Mouse (Mus musculus) heart, postnatal 14 days (tissue): ENCODE data around the gene Zfp940. TPM values are rescaled to one million over a fixed set of nuclear protein-coding genes. Genes with fewer than 3 reads are reported as not detected.

Experiments used
- DNase-seq, 2 experiments: peaks; one replicate each; pipeline ENCODE4 v3.0.0; 2021 to 2022
- intact Hi-C: fragments of 180-260 bp; cut with DNase I; formaldehyde crosslinking; loops from one replicate; pipeline ENCODE4 v1.15.1; 2025
- total RNA-seq, 2 experiments: library from RNA; stranded (reverse); gene quantifications; 2 replicates each; pipeline ENCODE4 v1.2.3; 2021

Zfp940 gene
- total RNA-seq, 2 experiments from 2014 or later: 0.83 to 1.5 TPM

GRCm38 (mm10) chr7:29815061-29815784 lies 38.2 kb downstream of the Zfp940 start:
- DNase-seq: no peak
- intact Hi-C loops: loop anchor here (5.0 kb wide), 2 partner anchors 42 to 92 kb away; partner anchors contain the start of genes Zfp27, Zfp383 and Zfp420

- no peak for DNase-seq
- intact Hi-C loops: no loop called here
These were observed 39.1 kb downstream of the Zfp940 start for GRCm38 (mm10) chr7:29814381-29814780.

GRCm38 (mm10) chr7:29812244-29812643 lies 41.2 kb downstream of the Zfp940 start:
- intact Hi-C loops: no loop called here
- DNase-seq: no peak

- no peak for DNase-seq
- intact Hi-C loops: no loop called here
These were observed 46.4 kb downstream of the Zfp940 start for GRCm38 (mm10) chr7:29807046-29807445.

GRCm38 (mm10) chr7:29792906-29793305 lies 60.6 kb downstream of the Zfp940 start:
- intact Hi-C loops: no loop called here
- DNase-seq: no peak

- intact Hi-C loops: no loop called here
- no peak for DNase-seq
These were observed 67.6 kb downstream of the Zfp940 start for GRCm38 (mm10) chr7:29785888-29786287.

- intact Hi-C loops: no loop called here
- no peak for DNase-seq
These were observed 68.4 kb downstream of the Zfp940 start for GRCm38 (mm10) chr7:29785023-29785422.

- peak; percentile 85 for DNase-seq
- intact Hi-C loops: no loop called here
These were observed 69.5 kb downstream of the Zfp940 start, which contains the start of gene Zfp30 for GRCm38 (mm10) chr7:29783871-29784551. Zfp30 (plus strand) TSS chr7:29783998.

Other genes starting within 250 kb of the Zfp940 start
- gene Catsperg2, start 126.6 kb downstream of the Zfp940 start, total RNA-seq: not detected
- gene Zfp84, start 85.1 kb downstream of the Zfp940 start, total RNA-seq: 10 to 100 TPM; 12.7 to 14.4 TPM
- gene Zfp30, start 69.7 kb downstream of the Zfp940 start, total RNA-seq: 1 to 10 TPM; 6.1 to 6.8 TPM
- 10 to 100 TPM; 11.8 to 13.0 TPM for gene Zfp790, start 37.6 kb downstream of the Zfp940 start, total RNA-seq
- 1 to 10 TPM; 2.5 to 2.8 TPM for gene Zfp420, start 6.3 kb upstream of the Zfp940 start, total RNA-seq
- 10 to 100 TPM in 1 of 2 experiments, 1 to 10 TPM in 1; 9.7 to 10.4 TPM for gene Zfp27, start 52.9 kb upstream of the Zfp940 start, total RNA-seq
- 1 to 10 TPM; 7.3 to 8.1 TPM for gene Zfp383, start 54.6 kb upstream of the Zfp940 start, total RNA-seq
- 1 to 10 TPM; 6.1 to 6.4 TPM for gene Zfp74, start 100.4 kb upstream of the Zfp940 start, total RNA-seq
- gene Zfp568, start 130.3 kb upstream of the Zfp940 start, total RNA-seq: 10 to 100 TPM; 32.0 to 41.7 TPM
- gene Zfp14, start 197.7 kb upstream of the Zfp940 start, total RNA-seq: 1 to 10 TPM; 2.2 to 3.3 TPM
- gene Zfp82, start 219.2 kb upstream of the Zfp940 start, total RNA-seq: 1 to 10 TPM; 2.0 to 2.1 TPM
- gene Gm26920, start 236.7 kb upstream of the Zfp940 start, total RNA-seq: not detected
- gene Zfp566, start 236.9 kb upstream of the Zfp940 start, total RNA-seq: 1 to 10 TPM; 1.5 to 1.8 TPM
- 10 to 100 TPM; 35.9 to 40.9 TPM for gene Zfp260, start 241.1 kb upstream of the Zfp940 start, total RNA-seq